ENCODE assay signal across 22 mouse cellular contexts in the genomic region with DNA sequence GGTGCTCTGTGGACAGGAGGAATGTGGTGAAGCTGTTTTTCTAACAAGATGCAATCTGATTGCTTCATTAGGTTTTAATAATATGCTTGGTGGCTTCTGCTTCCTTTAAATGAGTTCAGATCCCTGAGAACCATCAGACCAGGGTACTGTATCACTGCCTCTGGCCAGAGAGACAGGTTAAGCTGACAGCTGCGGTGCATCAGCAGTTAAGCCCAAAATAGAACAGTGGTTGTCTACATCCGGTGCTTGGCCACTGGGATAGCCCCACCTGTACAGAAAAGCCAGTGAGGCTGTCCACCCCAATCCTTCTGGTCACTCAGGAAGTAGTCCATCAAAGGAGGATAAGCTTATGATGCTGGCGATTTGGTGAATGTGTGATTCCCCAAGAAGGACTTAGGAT.
"Had no signal": no experiment of that assay in that cellular context is flagged by ENCODE, and none has a peak within 500 bp of the region (broad histone marks: within the 10 kb centered on the region; RNA-seq: fewer than 3 reads in every experiment).

No protein-coding gene starts in this region.

- H3K9ac ChIP-seq: limb, embryonic 13.5 days; liver, embryonic 12.5 days; liver, embryonic 15.5 days; lung, embryonic 15.5 days; midbrain, embryonic 13.5 days; neural tube, embryonic 13.5 days; stomach, embryonic 15.5 days had no signal

- ATAC-seq: liver, embryonic 12.5 days; midbrain, embryonic 13.5 days; midbrain, embryonic 16.5 days had no signal

- H3K4me2 ChIP-seq: limb, embryonic 13.5 days; liver, embryonic 12.5 days; liver, embryonic 15.5 days; lung, embryonic 15.5 days; midbrain, embryonic 13.5 days; neural tube, embryonic 13.5 days; stomach, embryonic 15.5 days had no signal

- H3K4me3 ChIP-seq: layer of hippocampus, adult 2 months; limb, embryonic 10.5 days; limb, embryonic 13.5 days; liver, embryonic 12.5 days; liver, embryonic 15.5 days; lung, embryonic 15.5 days; megakaryocyte, embryonic 14.5 days; midbrain, embryonic 10.5 days; midbrain, embryonic 13.5 days; myocyte; neural tube, embryonic 13.5 days; stomach, embryonic 15.5 days had no signal

- H3K36me3 ChIP-seq: limb, embryonic 10.5 days; limb, embryonic 13.5 days; liver, embryonic 12.5 days; liver, embryonic 15.5 days; lung, embryonic 15.5 days; midbrain, embryonic 10.5 days; midbrain, embryonic 13.5 days; neural tube, embryonic 13.5 days; stomach, embryonic 15.5 days had no signal

- H3K27me3 ChIP-seq: limb, embryonic 13.5 days; liver, embryonic 12.5 days; liver, embryonic 15.5 days; lung, embryonic 15.5 days; megakaryocyte, embryonic 14.5 days; neural tube, embryonic 13.5 days; stomach, embryonic 15.5 days had no signal

- H3K27ac ChIP-seq: layer of hippocampus, adult 2 months; limb, embryonic 10.5 days; limb, embryonic 13.5 days; liver, embryonic 12.5 days; liver, embryonic 15.5 days; lung, embryonic 15.5 days; midbrain, embryonic 10.5 days; midbrain, embryonic 13.5 days; neural tube, embryonic 13.5 days; stomach, embryonic 15.5 days had no signal

- DNase-seq: kidney, adult 9 months; layer of hippocampus, adult 9-11 months; liver; lung, adult 18-20 months; lung, postnatal 10 days; lung, postnatal 36 days; right cerebral cortex, postnatal 25 days; spleen, adult 18-20 months; thymus, postnatal 25 days had no signal

- H3K9me3 ChIP-seq: limb, embryonic 10.5 days; limb, embryonic 13.5 days; liver, embryonic 12.5 days; liver, embryonic 15.5 days; lung, embryonic 15.5 days; megakaryocyte, embryonic 14.5 days; midbrain, embryonic 10.5 days; midbrain, embryonic 13.5 days; neural tube, embryonic 13.5 days; stomach, embryonic 15.5 days had no signal

- H3K4me1 ChIP-seq: midbrain, embryonic 13.5 days; neural tube, embryonic 13.5 days; stomach, embryonic 15.5 days had no signal
